Mouse (Mus musculus) testis, adult 2 months (tissue): Measurements from ENCODE around the gene Fcamr.

ENCODE experiments used
- CTCF ChIP-seq: fragments of 200-500 bp; IDR thresholded peaks from 2 replicates; pipeline ENCODE4 v1.5.1; 2012; ENCODE audit warnings: low read depth, mild to moderate bottlenecking, inconsistent platforms, low read length, moderate library complexity; ENCODE audit not compliant: control insufficient read depth, insufficient read depth, insufficient replicate concordance
- POLR2A ChIP-seq: fragments of 200-500 bp; IDR thresholded peaks from 2 replicates; pipeline ENCODE4 v1.6.1; 2012; ENCODE audit warnings: low read depth, mild to moderate bottlenecking, inconsistent platforms, low read length, moderate library complexity; ENCODE audit not compliant: control insufficient read depth

GRCm38 (mm10) chr1:130840599-130841379 is 40.1 kb downstream of the Fcamr start:
- TF ChIP-seq CTCF (no peak), POLR2A (no peak)
